Mouse (Mus musculus) testis, adult 2 months (tissue): ENCODE data around the gene Ppm1d.

Source experiments
- CTCF ChIP-seq: fragments of 200-500 bp; IDR thresholded peaks from 2 replicates; pipeline ENCODE4 v1.5.1; 2012; ENCODE audit warnings: low read depth, mild to moderate bottlenecking, inconsistent platforms, low read length, moderate library complexity; ENCODE audit not compliant: control insufficient read depth, insufficient read depth, insufficient replicate concordance
- POLR2A ChIP-seq: fragments of 200-500 bp; IDR thresholded peaks from 2 replicates; pipeline ENCODE4 v1.6.1; 2012; ENCODE audit warnings: low read depth, mild to moderate bottlenecking, inconsistent platforms, low read length, moderate library complexity; ENCODE audit not compliant: control insufficient read depth

DNA sequence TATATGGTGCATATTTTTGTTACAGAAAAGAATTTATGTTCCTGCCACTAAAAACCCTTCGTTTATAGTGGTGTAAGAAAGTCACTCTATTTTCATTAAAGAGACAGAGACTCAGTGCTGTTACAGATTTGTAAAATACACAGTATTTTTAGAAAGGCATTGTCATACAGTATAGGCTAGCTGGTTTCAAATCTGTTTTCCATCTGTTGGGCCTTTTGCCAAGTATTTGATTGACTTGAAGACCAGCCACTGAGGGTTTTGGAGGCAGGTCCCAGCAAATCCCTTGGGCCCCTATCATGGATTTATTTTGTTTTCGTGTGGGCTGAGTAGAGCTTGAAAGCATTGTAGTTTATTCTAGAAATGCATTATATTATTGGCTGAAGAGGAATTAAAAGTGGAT lies 1.8 kb downstream of the Ppm1d start:
- TF ChIP-seq POLR2A (no peak), CTCF (no peak)
